Mouse (Mus musculus): ENCODE results near the gene Ssh3. TPM values are rescaled to one million over a fixed set of nuclear protein-coding genes. Genes with fewer than 3 reads are reported as not detected.
A peak's percentile ranks its signal among the peaks of the same experiment; 100 is the strongest.

The Ssh3 gene
- 10 to 100 TPM in 1 of 2 experiments, 1 to 10 TPM in 1; 8.1 to 15.9 TPM for polyA plus RNA-seq (2017; shearing (Covaris generic))

GRCm38 (mm10) chr19:4268566-4269361 is at the start of gene Ssh3:
Ssh3 (minus strand) TSS chr19:4269180.
- peak; percentile 73 for ATAC-seq

GRCm38 (mm10) chr19:4317181-4317580 is 48.2 kb upstream of the Ssh3 start:
- ATAC-seq = no peak

GRCm38 (mm10) chr19:4315223-4315944 is 46.4 kb upstream of the Ssh3 start:
- no peak for ATAC-seq

GRCm38 (mm10) chr19:4309776-4310185 is 40.8 kb upstream of the Ssh3 start:
- peak; percentile 35 for ATAC-seq

GRCm38 (mm10) chr19:4309302-4309701 is 40.3 kb upstream of the Ssh3 start:
- ATAC-seq = no peak

GRCm38 (mm10) chr19:4306190-4306577 is 37.2 kb upstream of the Ssh3 start, which contains the start of gene Grk2:
Grk2 (minus strand) TSS chr19:4306222.
- ATAC-seq = peak; percentile 15

- ATAC-seq = peak; percentile 11
Observed at GRCm38 (mm10) chr19:4305491-4306189, 36.7 kb upstream of the Ssh3 start.

- ATAC-seq = peak; percentile 45
Observed at GRCm38 (mm10) chr19:4304871-4305321, 35.9 kb upstream of the Ssh3 start.

- no peak for ATAC-seq
Observed at GRCm38 (mm10) chr19:4304251-4304821, 35.4 kb upstream of the Ssh3 start.

- ATAC-seq = no peak
Observed at GRCm38 (mm10) chr19:4303640-4303995, 34.6 kb upstream of the Ssh3 start.

- ATAC-seq = no peak
Observed at GRCm38 (mm10) chr19:4302936-4303639, 34.1 kb upstream of the Ssh3 start.

GRCm38 (mm10) chr19:4301735-4302651 is 33.0 kb upstream of the Ssh3 start:
- ATAC-seq = peak; percentile 29

- ATAC-seq = no peak
Observed at GRCm38 (mm10) chr19:4300852-4301734, 32.1 kb upstream of the Ssh3 start.

GRCm38 (mm10) chr19:4300271-4300704 is 31.3 kb upstream of the Ssh3 start:
- ATAC-seq = peak; percentile 78

- ATAC-seq = peak; percentile 31
Observed at GRCm38 (mm10) chr19:4299574-4300270, 30.7 kb upstream of the Ssh3 start.

GRCm38 (mm10) chr19:4299126-4299525 is 30.1 kb upstream of the Ssh3 start:
- no peak for ATAC-seq

GRCm38 (mm10) chr19:4298322-4299121 is 29.5 kb upstream of the Ssh3 start:
- ATAC-seq = no peak

- ATAC-seq = no peak
Observed at GRCm38 (mm10) chr19:4297851-4298250, 28.9 kb upstream of the Ssh3 start.

All from CD4-positive, CD25-positive, alpha-beta regulatory T cell, adult 4 months (primary cell).